Mouse (Mus musculus) cerebellum, adult 2 months (tissue): ENCODE measurements at regions not wholly inside any gene's neighbourhood (a gene's known extent, or its start where the extent isn't known, plus 50 kb on each side); places are given as distances from the start of the nearest gene placed in this dataset.
A peak's percentile ranks its signal among the peaks of the same experiment; 100 is the strongest.
"Not testable (repeated sequence)": the region's sequence is repeated elsewhere in the genome, so short reads cannot be mapped to it uniquely, and the experiment has no call there.

ENCODE experiments used
- DNase-seq, 2 experiments: peaks; one replicate each; pipeline ENCODE4 v3.0.0; 2021
- H3K27ac ChIP-seq: fragments of 200-500 bp; 2 replicates; pipeline ENCODE4 v1.5.1; 2012; ENCODE audit warnings: low read length, control low read depth, inconsistent platforms; ENCODE audit not compliant: insufficient read depth
- H3K27me3 ChIP-seq: fragments of 200-500 bp; 2 replicates; pipeline ENCODE4 v1.6.1; 2012; ENCODE audit warnings: inconsistent platforms, mild to moderate bottlenecking, low read length, moderate library complexity; ENCODE audit not compliant: control insufficient read depth, insufficient read depth
- H3K4me1 ChIP-seq: fragments of 200-500 bp; 2 replicates; pipeline ENCODE4 v1.6.1; 2011; ENCODE audit warnings: low read length; ENCODE audit not compliant: control insufficient read depth, insufficient read depth
- H3K4me3 ChIP-seq: fragments of 200-500 bp; replicated peaks from 2 replicates; pipeline ENCODE3; 2011; ENCODE audit warnings: mild to moderate bottlenecking, low read depth, low read length, control low read depth; ENCODE audit not compliant: insufficient read depth
- CTCF ChIP-seq: fragments of 200-500 bp; IDR thresholded peaks from 2 replicates; pipeline ENCODE4 v1.5.1; 2011; ENCODE audit warnings: low read depth, mild to moderate bottlenecking, control low read depth, low read length, moderate library complexity, borderline replicate concordance; ENCODE audit not compliant: insufficient read depth
- POLR2A ChIP-seq: fragments of 200-500 bp; IDR thresholded peaks from 2 replicates; pipeline ENCODE4 v1.6.1; 2011; ENCODE audit warnings: low read length, control low read depth, borderline replicate concordance; ENCODE audit not compliant: insufficient read depth
- WGBS: fragments of 180-500 bp; shearing (Covaris S2); methylation state at CpG from one replicate; pipeline ENCODE4 v1.1.7; 2018; 5-methylcytosine and 5-hydroxymethylcytosine counted together

GRCm38 (mm10) chr13:69129056-69129620 lies 129.8 kb upstream of the Adcy2 start:
- TF ChIP-seq CTCF (no peak), POLR2A (no peak)
- 9% methylated on average over 8 of the region's 8 CpGs for WGBS
- Histone ChIP-seq H3K27me3 (no peaks in the 10 kb centered on the region), H3K27ac (no peak overlapping the region), H3K4me3 (no peak overlapping the region), H3K4me1 (no peaks in the 10 kb centered on the region)
- DNase-seq, result peak in 1 of 2 experiments; percentile 11

GRCm38 (mm10) chr13:69127522-69127921 lies 128.2 kb upstream of the Adcy2 start:
- Histone ChIP-seq H3K27ac (no peak overlapping the region), H3K4me1 (no peaks in the 10 kb centered on the region), H3K4me3 (no peak overlapping the region), H3K27me3 (no peaks in the 10 kb centered on the region)
- no peak for DNase-seq
- TF ChIP-seq CTCF (no peak), POLR2A (no peak)
- WGBS, result 22% methylated on average over 3 of the region's 3 CpGs

- not testable (repeated sequence) for H3K4me3 ChIP-seq, H3K27ac ChIP-seq, DNase-seq, H3K4me1 ChIP-seq, H3K27me3 ChIP-seq
- WGBS, result 95% methylated on average over 8 of the region's 8 CpGs
Observed at GRCm38 (mm10) chr13:69118743-69119142, 119.4 kb upstream of the Adcy2 start.

- no peak overlapping the region for H3K27ac ChIP-seq
- 61% methylated on average over 2 of the region's 2 CpGs for WGBS
- DNase-seq, result no peak
- H3K4me1 ChIP-seq, result no peaks in the 10 kb centered on the region
- TF ChIP-seq CTCF, result no peak
- TF ChIP-seq POLR2A, result no peak
- H3K27me3 ChIP-seq, result no peaks in the 10 kb centered on the region
- no peak overlapping the region for H3K4me3 ChIP-seq
Observed at GRCm38 (mm10) chr13:69109168-69109567, 109.8 kb upstream of the Adcy2 start.

- Histone ChIP-seq H3K27me3 (no peaks in the 10 kb centered on the region), H3K27ac (no peak overlapping the region), H3K4me1 (no peaks in the 10 kb centered on the region), H3K4me3 (no peak overlapping the region)
- WGBS, result 45% methylated on average over 1 of the region's 1 CpGs
- no peak for TF ChIP-seq POLR2A
- TF ChIP-seq CTCF, result no peak
- peak in 1 of 2 experiments; percentile 6 for DNase-seq
Observed at GRCm38 (mm10) chr13:69086613-69087012, 87.3 kb upstream of the Adcy2 start.

GRCm38 (mm10) chr13:69070336-69070735 lies 71.0 kb upstream of the Adcy2 start:
- H3K4me1 ChIP-seq, result no peaks in the 10 kb centered on the region
- no peaks in the 10 kb centered on the region for H3K27me3 ChIP-seq
- no peak for TF ChIP-seq CTCF
- TF ChIP-seq POLR2A, result no peak
- H3K4me3 ChIP-seq, result no peak overlapping the region
- no peak overlapping the region for H3K27ac ChIP-seq
- DNase-seq, result no peak

- no peak for DNase-seq
- 80% methylated on average over 3 of the region's 3 CpGs for WGBS
- Histone ChIP-seq H3K27me3 (no peaks in the 10 kb centered on the region), H3K27ac (no peak overlapping the region), H3K4me1 (no peaks in the 10 kb centered on the region), H3K4me3 (no peak overlapping the region)
- TF ChIP-seq CTCF (no peak), POLR2A (no peak)
Observed at GRCm38 (mm10) chr13:69069817-69070216, 70.5 kb upstream of the Adcy2 start.

- H3K4me1 ChIP-seq, result no peaks in the 10 kb centered on the region
- TF ChIP-seq POLR2A, result no peak
- TF ChIP-seq CTCF, result no peak
- no peak overlapping the region for H3K27ac ChIP-seq
- H3K4me3 ChIP-seq, result no peak overlapping the region
- 82% methylated on average over 2 of the region's 2 CpGs for WGBS
- DNase-seq, result no peak
- H3K27me3 ChIP-seq, result no peaks in the 10 kb centered on the region
Observed at GRCm38 (mm10) chr13:69066636-69067035, 67.3 kb upstream of the Adcy2 start.

GRCm38 (mm10) chr13:69065285-69065684 lies 65.9 kb upstream of the Adcy2 start:
- no peak overlapping the region for H3K27ac ChIP-seq
- H3K4me1 ChIP-seq, result no peaks in the 10 kb centered on the region
- H3K4me3 ChIP-seq, result no peak overlapping the region
- TF ChIP-seq POLR2A, result no peak
- no peak for TF ChIP-seq CTCF
- 84% methylated on average over 8 of the region's 8 CpGs for WGBS
- no peak for DNase-seq
- H3K27me3 ChIP-seq, result no peaks in the 10 kb centered on the region
